Mouse (Mus musculus) megakaryocyte, embryonic 14.5 days (primary cell): ENCODE measurements around the gene Ust.

Source experiments
- FLI1 ChIP-seq: IDR thresholded peaks from 2 replicates; pipeline ENCODE4 v1.6.1; 2012; ENCODE audit warnings: low read length, inconsistent platforms, mixed read lengths
- GATA1 ChIP-seq: IDR thresholded peaks from 3 replicates; pipeline ENCODE4 v1.6.1; 2012; ENCODE audit warnings: mixed read lengths, low read length, inconsistent platforms, borderline replicate concordance

GRCm38 (mm10) chr10:8212611-8213226 lies 305.9 kb downstream of the Ust start:
- TF ChIP-seq FLI1 (no peak), GATA1 (no peak)
